Mouse (Mus musculus): ENCODE data around the gene Cwc25.

DNA sequence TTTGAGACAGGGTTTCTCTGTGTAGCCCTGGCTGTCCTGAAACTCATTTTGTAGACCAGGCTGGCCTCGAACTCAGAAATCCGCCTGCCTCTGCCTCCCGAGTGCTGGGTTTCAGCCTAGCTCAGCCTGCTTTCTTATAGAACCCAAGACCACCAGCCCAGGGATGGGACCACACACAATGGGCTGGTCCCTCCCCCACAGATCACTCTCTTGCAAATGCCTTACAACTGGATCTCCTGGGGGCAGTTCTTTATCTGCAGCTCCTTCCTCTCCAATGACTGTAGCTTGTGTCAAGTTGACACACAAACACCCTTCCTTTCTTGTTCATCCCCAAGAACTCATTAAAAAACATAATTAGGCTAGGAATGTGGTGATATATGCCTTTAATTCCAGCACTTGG is 21.6 kb upstream of the Cwc25 start:
- no peak for TF ChIP-seq CTCF (conservative IDR thresholded peaks at IDR 0.05; ENCODE audit: insufficient read depth, insufficient read length, low read depth, low read length)
- TF ChIP-seq POLR2A (IDR thresholded peaks at IDR 0.05; ENCODE audit: low read depth, low read length): no peak
